Comparison of ENCODE assay signal across 35 mouse cellular contexts in the genomic region with DNA sequence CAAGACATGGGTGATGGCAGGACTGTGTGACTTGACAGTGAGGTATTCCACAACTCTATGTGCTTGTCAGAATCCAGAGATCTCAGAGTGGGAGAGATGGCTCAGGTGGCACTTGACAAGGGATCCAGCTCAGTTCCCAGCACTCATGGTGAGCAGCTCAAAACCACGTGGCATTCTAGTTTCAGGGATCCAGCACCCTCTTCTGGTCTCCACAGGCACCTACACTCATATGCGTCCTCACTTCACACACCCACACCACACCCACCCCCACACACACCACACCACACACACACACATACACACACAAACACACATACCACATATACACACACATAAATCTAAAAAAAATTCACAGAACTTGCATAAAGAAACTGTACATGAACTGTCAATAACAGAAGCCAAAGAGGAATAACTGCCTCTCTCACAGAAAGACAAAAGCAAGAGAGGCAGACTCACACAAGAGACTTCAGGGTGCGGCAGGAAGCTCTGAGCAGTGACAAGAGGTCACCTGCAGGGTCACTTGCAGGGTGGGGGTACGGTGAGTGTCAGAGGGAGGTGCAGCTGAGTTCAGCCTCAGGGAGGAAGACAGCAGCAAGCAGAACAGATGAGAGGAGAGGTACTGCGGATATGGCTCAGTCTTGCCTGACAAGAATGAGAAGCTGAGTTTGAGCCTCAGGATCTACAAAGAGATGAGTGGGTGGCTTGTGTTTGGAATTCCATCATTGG. TPM values are rescaled to one million over a fixed set of nuclear protein-coding genes. Genes with fewer than 3 reads are reported as not detected.
"Had no signal": no experiment of that assay in that cellular context is flagged by ENCODE, and none has a peak within 500 bp of the region (broad histone marks: within the 10 kb centered on the region; RNA-seq: fewer than 3 reads in every experiment).

No protein-coding gene starts in this region.

- H3K27me3 ChIP-seq: intestine, embryonic 15.5 days; kidney, embryonic 15.5 days; limb, embryonic 13.5 days; limb, embryonic 15.5 days; liver, embryonic 13.5 days had no signal

- H3K9ac ChIP-seq: heart, embryonic 12.5 days; hindbrain, embryonic 12.5 days; hindbrain, embryonic 14.5 days; intestine, embryonic 15.5 days; kidney, embryonic 15.5 days; limb, embryonic 13.5 days; limb, embryonic 15.5 days; liver, embryonic 13.5 days had no signal

- H3K9me3 ChIP-seq: heart, embryonic 10.5 days; hindbrain, embryonic 10.5 days; hindbrain, embryonic 12.5 days; intestine, embryonic 15.5 days; limb, embryonic 13.5 days; limb, embryonic 15.5 days had no signal

- ATAC-seq: hindbrain, embryonic 16.5 days; inflammation-experienced regulatory T-cells, adult 6 months; intestine, embryonic 15.5 days; intestine, postnatal 0 days had no signal

- H3K4me3 ChIP-seq: gastrocnemius, adult 2 months; heart, embryonic 10.5 days; heart, embryonic 12.5 days; hindbrain, embryonic 10.5 days; hindbrain, embryonic 12.5 days; intestine, embryonic 15.5 days; kidney, embryonic 15.5 days; limb, embryonic 13.5 days; limb, embryonic 15.5 days; liver, embryonic 13.5 days had no signal

- H3K4me1 ChIP-seq: heart, embryonic 12.5 days; hindbrain, embryonic 12.5 days; liver, embryonic 13.5 days had no signal

- H3K36me3 ChIP-seq: heart, embryonic 10.5 days; heart, embryonic 12.5 days; hindbrain, embryonic 10.5 days; hindbrain, embryonic 12.5 days; intestine, embryonic 15.5 days; kidney, embryonic 15.5 days; limb, embryonic 13.5 days; limb, embryonic 15.5 days; liver, embryonic 13.5 days had no signal

- H3K4me2 ChIP-seq: heart, embryonic 12.5 days; hindbrain, embryonic 12.5 days; hindbrain, embryonic 14.5 days; intestine, embryonic 15.5 days; kidney, embryonic 15.5 days; limb, embryonic 13.5 days; limb, embryonic 15.5 days; liver, embryonic 13.5 days had no signal

- DNase-seq: gastrocnemius, adult 2 months; gastrocnemius, postnatal 10 days; gastrocnemius, postnatal 25 days; heart, adult 18-20 months; heart, postnatal 10 days; heart, postnatal 4 days; kidney, adult 2 months; kidney, adult 9 months; kidney, postnatal 14 days; kidney, postnatal 36 days; layer of hippocampus, adult 9-11 months; layer of hippocampus, postnatal 36 days; left cerebral cortex, postnatal 4 days; liver, embryonic 13.5 days had no signal

- H3K27ac ChIP-seq: gastrocnemius, adult 2 months; heart, embryonic 10.5 days; hindbrain, embryonic 10.5 days; hindbrain, embryonic 12.5 days; hindbrain, embryonic 14.5 days; intestine, embryonic 15.5 days; kidney, embryonic 15.5 days; kidney, postnatal 0 days; limb, embryonic 13.5 days; limb, embryonic 15.5 days; liver, embryonic 13.5 days had no signal

RNA-seq across cellular contexts. Expression of a gene that starts 59.8 kb away (rescaled TPM):
- total RNA-seq: gastrocnemius, postnatal 25 days; granulocyte monocyte progenitor cell, adult 5-6 weeks; heart, postnatal 10 days; heart, postnatal 25 days; layer of hippocampus, postnatal 14 days; left cerebral cortex, postnatal 25 days; left cerebral cortex, postnatal 4 days; liver, adult 2 months had no signal
- polyA plus RNA-seq: heart, embryonic 14.5 days; heart, embryonic 16.5 days; hindbrain, embryonic 14.5 days; hindbrain, embryonic 16.5 days; inflammation-experienced regulatory T-cells, adult 6 months; kidney, postnatal 0 days; limb, embryonic 11.5 days had no signal
